ENCODE assay signal across 13 mouse cellular contexts in genomic region chr11:98738925-98739324, GRCm38 (mm10). TPM values are rescaled to one million over a fixed set of nuclear protein-coding genes. Genes with fewer than 3 reads are reported as not detected.
A peak's percentile ranks its signal among the peaks of the same experiment; 100 is the strongest.
DNase-seq lines count a peak whose midpoint lies in the region; ATAC-seq and TF ChIP-seq lines count a peak whose summit lies in the region.
"Had no signal": no experiment of that assay in that cellular context is flagged by ENCODE, and none has a peak within 500 bp of the region (broad histone marks: within the 10 kb centered on the region; RNA-seq: fewer than 3 reads in every experiment).

No protein-coding gene starts in this region.

- no peak overlapping the region for H3K4me3 ChIP-seq in limb, embryonic 12.5 days (replicated peaks)
- H3K4me3 ChIP-seq in limb, embryonic 10.5 days, result no peak overlapping the region
- no peak overlapping the region for H3K4me3 ChIP-seq in hindbrain, embryonic 15.5 days
- H3K4me3 ChIP-seq in neural tube, embryonic 13.5 days, result no peak overlapping the region
- H3K4me3 ChIP-seq in lung, adult 2 months (replicated peaks; ENCODE audit: extremely low read depth, low read depth, low read length), result no peak overlapping the region
- H3K4me3 ChIP-seq: limb, embryonic 15.5 days had no signal

- DNase-seq in cerebellum, adult 11-12 months, result peak; percentile 40
- DNase-seq in cerebellum, adult 18-20 months, result no peak
- DNase-seq in limb, embryonic 10.5 days (ENCODE audit: low spot score), result no peak
- DNase-seq in lung, adult 2 months, result no peak
- no peak for DNase-seq in B cell, adult 2 months
- DNase-seq: adrenal gland, postnatal 14 days; cerebellum, adult 11 months; kidney, adult 18-20 months; thymus, postnatal 25 days had no signal

- ATAC-seq in limb, embryonic 12.5 days (ENCODE audit: insufficient number of reproducible peaks, insufficient read depth, low FRiP score, low TSS enrichment, low read depth), result no peak
- ATAC-seq in hindbrain, embryonic 15.5 days (ENCODE audit: low FRiP score, low read depth), result no peak
- ATAC-seq in neural tube, embryonic 13.5 days (ENCODE audit: low read depth), result no peak

- H3K9me3 ChIP-seq in limb, embryonic 12.5 days, result peaks cover 6% of the 10 kb centered on the region; the same call in 1 of the 2 replicates
- peaks cover 4% of the 10 kb centered on the region; the same call in 1 of the 2 replicates for H3K9me3 ChIP-seq in limb, embryonic 10.5 days (replicated peaks)
- no peaks in the 10 kb centered on the region for H3K9me3 ChIP-seq in hindbrain, embryonic 15.5 days
- H3K9me3 ChIP-seq in neural tube, embryonic 13.5 days, result 0 out of 2 replicates have a peak, but pooled peaks cover 4% of the 10 kb centered on the region
- H3K9me3 ChIP-seq: limb, embryonic 15.5 days had no signal

- no peaks in the 10 kb centered on the region for H3K36me3 ChIP-seq in limb, embryonic 12.5 days
- H3K36me3 ChIP-seq in limb, embryonic 10.5 days, result no peaks in the 10 kb centered on the region
- no peaks in the 10 kb centered on the region for H3K36me3 ChIP-seq in hindbrain, embryonic 15.5 days
- H3K36me3 ChIP-seq in neural tube, embryonic 13.5 days, result no peaks in the 10 kb centered on the region
- H3K36me3 ChIP-seq: limb, embryonic 15.5 days had no signal

- H3K27ac ChIP-seq in limb, embryonic 12.5 days, result no peak overlapping the region
- H3K27ac ChIP-seq in limb, embryonic 10.5 days, result no peak overlapping the region; the same call in 1 of the 2 replicates
- peak overlapping the region; percentile 99 for H3K27ac ChIP-seq in hindbrain, embryonic 15.5 days (replicated peaks)
- peak overlapping the region; percentile 68; the same call in 1 of the 2 replicates for H3K27ac ChIP-seq in neural tube, embryonic 13.5 days (replicated peaks)
- H3K27ac ChIP-seq: limb, embryonic 15.5 days had no signal

- no peak for TF ChIP-seq CTCF in lung, adult 2 months (IDR thresholded peaks at IDR 0.05; ENCODE audit: insufficient read depth, low read length)

- H3K4me2 ChIP-seq in limb, embryonic 12.5 days, result no peak overlapping the region
- H3K4me2 ChIP-seq in hindbrain, embryonic 15.5 days, result peak overlapping the region; percentile 13; the same call in 1 of the 2 replicates
- H3K4me2 ChIP-seq in neural tube, embryonic 13.5 days, result no peak overlapping the region

- peaks cover 30% of the 10 kb centered on the region for H3K4me1 ChIP-seq in limb, embryonic 12.5 days (replicated peaks)
- H3K4me1 ChIP-seq in limb, embryonic 10.5 days, result peaks cover 53% of the 10 kb centered on the region
- H3K4me1 ChIP-seq in hindbrain, embryonic 15.5 days (replicated peaks), result peaks cover 45% of the 10 kb centered on the region
- peaks cover 48% of the 10 kb centered on the region for H3K4me1 ChIP-seq in neural tube, embryonic 13.5 days (replicated peaks)
- H3K4me1 ChIP-seq in lung, adult 2 months (ENCODE audit: control insufficient read depth, insufficient read depth, low read length), result peaks cover 20% of the 10 kb centered on the region

- 0 out of 2 replicates have a peak overlapping the region, but pooled peaks have one; percentile 31 for H3K9ac ChIP-seq in limb, embryonic 12.5 days (replicated peaks)
- H3K9ac ChIP-seq in hindbrain, embryonic 15.5 days, result no peak overlapping the region
- H3K9ac ChIP-seq in neural tube, embryonic 13.5 days, result peak overlapping the region; percentile 22; the same call in 1 of the 2 replicates
- H3K9ac ChIP-seq: limb, embryonic 15.5 days had no signal

- TF ChIP-seq POLR2A in lung, adult 2 months (IDR thresholded peaks at IDR 0.05; ENCODE audit: borderline replicate concordance, extremely low read depth, low read depth, low read length), result no peak

- no peaks in the 10 kb centered on the region for H3K27me3 ChIP-seq in limb, embryonic 12.5 days
- H3K27me3 ChIP-seq in limb, embryonic 10.5 days (ENCODE audit: low read depth, poor library complexity, severe bottlenecking), result no peaks in the 10 kb centered on the region
- no peaks in the 10 kb centered on the region for H3K27me3 ChIP-seq in hindbrain, embryonic 15.5 days
- H3K27me3 ChIP-seq in neural tube, embryonic 13.5 days, result no peaks in the 10 kb centered on the region
- H3K27me3 ChIP-seq: limb, embryonic 15.5 days had no signal

- 78% methylated on average over 8 of the region's 9 CpGs for WGBS in limb, embryonic 12.5 days
- 75% methylated on average over 9 of the region's 9 CpGs for WGBS in limb, embryonic 10.5 days
- WGBS in hindbrain, embryonic 15.5 days, result 55% methylated on average over 9 of the region's 9 CpGs
- 61% methylated on average over 9 of the region's 9 CpGs for WGBS in neural tube, embryonic 13.5 days
- 72% methylated on average over 9 of the region's 9 CpGs for WGBS in lung, adult 2 months

RNA-seq across cellular contexts. Expression of gene Thra, which starts 1.5 kb away (rescaled TPM):
- polyA plus RNA-seq in limb, embryonic 12.5 days (2016; fragmentation: Nextera tagmentation; extraction: Ambion mirVana), result 22.3 and 24.9 TPM in 2 replicates
- 6.3 and 11.6 TPM in 2 replicates for polyA plus RNA-seq in limb, embryonic 10.5 days (2016; fragmentation: Nextera tagmentation; extraction: Ambion mirVana)
- polyA plus RNA-seq in hindbrain, embryonic 15.5 days (2015; fragmentation: Nextera tagmentation; extraction: Ambion mirVana), result 136 and 138 TPM in 2 replicates
- 89.5 and 94.4 TPM in 2 replicates for polyA plus RNA-seq in neural tube, embryonic 13.5 days (2015; fragmentation: Nextera tagmentation; extraction: Ambion mirVana)
- polyA plus RNA-seq in lung, adult 2 months (2012; rRNA removed), result 142 and 159 TPM in 2 replicates

RNA-seq across cellular contexts. Expression of gene Med24, which starts 9.7 kb away (rescaled TPM):
- 74.4 and 79.3 TPM in 2 replicates for polyA plus RNA-seq in limb, embryonic 12.5 days (2016; fragmentation: Nextera tagmentation; extraction: Ambion mirVana)
- 77.3 and 82.6 TPM in 2 replicates for polyA plus RNA-seq in limb, embryonic 10.5 days (2016; fragmentation: Nextera tagmentation; extraction: Ambion mirVana)
- 67.0 and 70.3 TPM in 2 replicates for polyA plus RNA-seq in hindbrain, embryonic 15.5 days (2015; fragmentation: Nextera tagmentation; extraction: Ambion mirVana)
- polyA plus RNA-seq in neural tube, embryonic 13.5 days (2015; fragmentation: Nextera tagmentation; extraction: Ambion mirVana), result 62.3 and 69.1 TPM in 2 replicates
- polyA plus RNA-seq in lung, adult 2 months (2012; rRNA removed), result 45.0 and 55.1 TPM in 2 replicates

RNA-seq across cellular contexts. Expression of gene Nr1d1, which starts 36.2 kb away (rescaled TPM):
- 0.79 and 1.0 TPM in 2 replicates for polyA plus RNA-seq in limb, embryonic 12.5 days (2016; fragmentation: Nextera tagmentation; extraction: Ambion mirVana)
- polyA plus RNA-seq in limb, embryonic 10.5 days (2016; fragmentation: Nextera tagmentation; extraction: Ambion mirVana), result 1.2 and 1.5 TPM in 2 replicates
- polyA plus RNA-seq in hindbrain, embryonic 15.5 days (2015; fragmentation: Nextera tagmentation; extraction: Ambion mirVana), result 3.9 and 4.3 TPM in 2 replicates
- 3.4 and 3.6 TPM in 2 replicates for polyA plus RNA-seq in neural tube, embryonic 13.5 days (2015; fragmentation: Nextera tagmentation; extraction: Ambion mirVana)
- 213 and 329 TPM in 2 replicates for polyA plus RNA-seq in lung, adult 2 months (2012; rRNA removed)

RNA-seq across cellular contexts. Expression of gene Csf3, which starts 37.9 kb away (rescaled TPM):
- polyA plus RNA-seq in limb, embryonic 12.5 days (2016; fragmentation: Nextera tagmentation; extraction: Ambion mirVana), result not detected in 2 replicates
- not detected in 2 replicates for polyA plus RNA-seq in limb, embryonic 10.5 days (2016; fragmentation: Nextera tagmentation; extraction: Ambion mirVana)
- not detected in 2 replicates for polyA plus RNA-seq in hindbrain, embryonic 15.5 days (2015; fragmentation: Nextera tagmentation; extraction: Ambion mirVana)
- polyA plus RNA-seq in neural tube, embryonic 13.5 days (2015; fragmentation: Nextera tagmentation; extraction: Ambion mirVana), result not detected in 2 replicates
- not detected in 2 replicates for polyA plus RNA-seq in lung, adult 2 months (2012; rRNA removed)

RNA-seq across cellular contexts. Expression of gene Msl1, which starts 56.4 kb away (rescaled TPM):
- 32.7 and 35.3 TPM in 2 replicates for polyA plus RNA-seq in limb, embryonic 12.5 days (2016; fragmentation: Nextera tagmentation; extraction: Ambion mirVana)
- polyA plus RNA-seq in limb, embryonic 10.5 days (2016; fragmentation: Nextera tagmentation; extraction: Ambion mirVana), result 22.8 and 25.0 TPM in 2 replicates
- polyA plus RNA-seq in hindbrain, embryonic 15.5 days (2015; fragmentation: Nextera tagmentation; extraction: Ambion mirVana), result 31.7 and 33.1 TPM in 2 replicates
- polyA plus RNA-seq in neural tube, embryonic 13.5 days (2015; fragmentation: Nextera tagmentation; extraction: Ambion mirVana), result 31.5 and 33.2 TPM in 2 replicates
- polyA plus RNA-seq in lung, adult 2 months (2012; rRNA removed), result 39.0 and 54.3 TPM in 2 replicates

Comparison
In these comparisons a context has a peak if more than half of its experiments do, and no peak if none do; other contexts are left out.
1. H3K27ac ChIP-seq: peak in hindbrain, embryonic 15.5 days (single experiment) and neural tube, embryonic 13.5 days (single experiment); none in limb, embryonic 12.5 days (single experiment) and limb, embryonic 10.5 days (single experiment).
2. RNA of gene Nr1d1, which starts 36.2 kb away (polyA plus RNA-seq): 213 to 329 TPM in lung, adult 2 months; 3.9 to 4.3 TPM in hindbrain, embryonic 15.5 days, 3.4 to 3.6 TPM in neural tube, embryonic 13.5 days, 1.2 to 1.5 TPM in limb, embryonic 10.5 days and 0.79 to 1.0 TPM in limb, embryonic 12.5 days; every median in the first group is over 10 times any median in the second.